Mouse (Mus musculus): ENCODE data around the gene Epn2.

DNA sequence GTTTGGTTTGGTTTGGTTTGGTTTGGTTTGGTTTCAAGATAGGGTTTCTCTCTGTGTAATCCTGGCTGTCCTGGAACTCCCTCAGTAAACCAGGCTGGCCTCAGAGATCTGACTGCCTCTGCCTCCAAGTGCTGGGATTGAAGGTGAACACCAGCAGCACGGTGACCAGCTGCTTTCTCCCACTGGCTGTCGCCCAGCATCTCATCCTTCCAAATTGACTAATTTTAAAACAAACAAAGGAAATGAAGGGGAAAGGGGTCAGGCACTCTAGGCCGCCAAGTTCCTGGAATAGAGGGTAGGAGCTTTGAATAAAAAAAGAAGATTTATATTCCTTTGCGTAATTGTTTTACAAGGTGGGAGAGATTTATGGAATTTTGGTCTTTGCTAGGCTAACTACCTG is 5.9 kb upstream of the Epn2 start:
- TF ChIP-seq CTCF (IDR thresholded peaks at IDR 0.05) (no peak), EP300 (IDR thresholded peaks at IDR 0.05) (no peak)

Measured in lung, postnatal 0 days (tissue).